Mouse (Mus musculus) olfactory bulb, adult 2 months (tissue): ENCODE results near the gene Gm826.

Experiments used
- CTCF ChIP-seq: fragments of 200-500 bp; IDR thresholded peaks from 2 replicates; pipeline ENCODE4 v1.5.1; 2012; ENCODE audit warnings: low read depth, mild to moderate bottlenecking, low read length, moderate library complexity; ENCODE audit not compliant: insufficient read depth
- POLR2A ChIP-seq: fragments of 200-500 bp; IDR thresholded peaks from 2 replicates; pipeline ENCODE4 v1.6.1; 2012; ENCODE audit warnings: mild to moderate bottlenecking, low read depth, low read length, moderate library complexity; ENCODE audit not compliant: insufficient read depth

DNA sequence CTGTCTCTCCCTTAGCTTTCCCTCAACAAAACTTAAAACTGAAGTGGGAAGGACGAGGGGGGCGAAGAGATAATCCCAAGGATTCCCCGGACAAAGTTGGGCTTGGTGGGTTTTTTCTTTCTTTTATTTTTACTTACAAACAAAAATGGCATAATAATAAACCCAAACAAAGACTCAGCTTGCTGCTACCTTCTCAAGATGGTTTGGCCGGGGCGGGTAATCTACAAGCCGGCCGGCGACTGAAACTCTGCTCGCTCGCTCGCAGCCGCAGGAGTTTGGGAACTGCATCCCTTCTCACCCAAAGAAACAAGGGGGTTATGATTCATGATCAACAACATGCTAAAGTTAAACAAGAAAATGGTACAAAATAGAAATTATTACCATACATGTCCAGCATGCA lies 30.7 kb upstream of the Gm826 start:
- no peak for TF ChIP-seq POLR2A
- no peak for TF ChIP-seq CTCF
